Mouse (Mus musculus) stomach, adult 2 months (tissue): ENCODE measurements around the gene Evx1. TPM values are rescaled to one million over a fixed set of nuclear protein-coding genes. Genes with fewer than 3 reads are reported as not detected.

Experiments used
- polyA plus RNA-seq: library from polyadenylated mRNA; depleted of rRNA; stranded (reverse); fragments of >200 nt; gene quantifications from 2 replicates; pipeline ENCODE4 v1.2.3, GENCODE M21; 2012; rRNA removed

The Evx1 gene
- not detected in 2 replicates for polyA plus RNA-seq

DNA sequence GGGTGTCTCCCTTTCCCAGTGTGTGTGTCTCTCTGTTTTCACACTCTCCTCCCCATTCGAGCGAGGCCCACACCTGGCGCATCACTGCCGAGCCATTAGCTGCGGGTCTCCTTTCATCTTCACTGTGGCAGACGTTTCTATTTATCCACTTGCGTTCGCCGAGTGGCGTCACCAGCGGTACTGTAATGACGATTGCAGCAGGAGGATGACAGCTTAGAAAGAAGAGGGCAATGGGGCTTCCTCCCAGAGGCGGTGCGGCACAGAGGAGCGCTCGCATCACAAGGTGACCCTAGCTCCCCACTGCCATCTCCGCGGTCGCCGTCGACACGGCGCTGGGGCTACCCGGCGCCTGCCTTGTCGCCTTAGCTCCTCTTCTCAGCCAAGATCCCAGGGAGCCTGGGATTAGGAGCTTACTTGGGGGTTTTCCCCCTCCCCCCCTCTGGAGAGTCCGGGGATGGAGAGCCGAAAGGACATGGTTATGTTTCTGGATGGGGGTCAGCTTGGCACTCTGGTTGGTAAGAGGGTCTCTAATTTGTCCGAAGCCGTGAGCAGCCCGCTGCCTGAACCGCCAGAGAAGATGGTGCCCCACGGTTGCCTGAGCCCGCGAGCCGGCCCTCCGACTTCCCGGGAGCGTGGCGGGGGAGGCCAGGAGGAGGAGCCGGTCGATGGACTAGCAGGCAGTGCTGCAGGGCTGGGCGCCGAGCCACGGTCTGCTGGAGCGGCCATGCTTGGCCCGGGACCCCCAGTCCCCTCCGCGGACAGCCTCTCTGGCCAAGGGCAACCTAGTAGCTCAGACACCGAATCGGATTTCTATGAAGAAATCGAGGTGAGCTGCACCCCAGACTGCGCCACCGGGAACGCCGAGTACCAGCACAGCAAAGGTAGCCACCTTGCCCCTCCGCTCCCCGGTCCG is at the start of gene Evx1:
TSS of gene Evx1 (plus strand) at position 108 of the 913 bp plus-strand sequence.

Other genes with a start within 250 kb of the Evx1 start
- gene Hoxa1, start 155.2 kb upstream of the Evx1 start, polyA plus RNA-seq = 0.04 and 0.12 TPM in 2 replicates
- 2.0 and 2.2 TPM in 2 replicates for gene Hoxa2, start 148.7 kb upstream of the Evx1 start, polyA plus RNA-seq
- gene 5730596B20Rik, start 136.0 kb upstream of the Evx1 start, polyA plus RNA-seq = 0.04 TPM in 1 of 2 replicates, not detected in the other
- gene Hoxa4, start 121.7 kb upstream of the Evx1 start, polyA plus RNA-seq = 1.9 and 2.3 TPM in 2 replicates
- gene Hoxa5, start 108.9 kb upstream of the Evx1 start, polyA plus RNA-seq = 3.2 and 8.2 TPM in 2 replicates
- 0.19 and 0.26 TPM in 2 replicates for gene Hoxa6, start 104.8 kb upstream of the Evx1 start, polyA plus RNA-seq
- 4.5 and 6.0 TPM in 2 replicates for gene Hoxa3, start 100.2 kb upstream of the Evx1 start, polyA plus RNA-seq
- 0.24 and 0.61 TPM in 2 replicates for gene Gm28308, start 100.2 kb upstream of the Evx1 start, polyA plus RNA-seq
- gene Hoxa7, start 91.6 kb upstream of the Evx1 start, polyA plus RNA-seq = 1.8 and 2.3 TPM in 2 replicates
- gene Hoxa9, start 82.4 kb upstream of the Evx1 start, polyA plus RNA-seq = 0.15 TPM in 1 of 2 replicates, not detected in the other
- not detected in 2 replicates for gene Hoxa10, start 72.6 kb upstream of the Evx1 start, polyA plus RNA-seq
- gene Hoxa11, start 67.7 kb upstream of the Evx1 start, polyA plus RNA-seq = not detected in 2 replicates
- not detected in 2 replicates for gene Hoxa13, start 52.6 kb upstream of the Evx1 start, polyA plus RNA-seq